Mouse (Mus musculus) heart, adult 2 months (tissue): ENCODE results near the gene Prdm11. TPM values are rescaled to one million over a fixed set of nuclear protein-coding genes. Genes with fewer than 3 reads are reported as not detected.

Experiments
- DNase-seq, 2 experiments: peaks; one replicate each; pipeline ENCODE4 v3.0.0; 2021
- H3K27ac ChIP-seq: fragments of 200-600 bp; 2 replicates; pipeline ENCODE4 v1.8.1; 2022
- H3K27me3 ChIP-seq: fragments of 200-500 bp; 2 replicates; pipeline ENCODE4 v1.6.1; 2012; ENCODE audit warnings: mild to moderate bottlenecking, low read length, inconsistent platforms, mixed read lengths; ENCODE audit not compliant: control insufficient read depth, insufficient read depth
- H3K36me3 ChIP-seq: fragments of 200-500 bp; 2 replicates; pipeline ENCODE4 v1.6.1; 2012; ENCODE audit warnings: low read length, inconsistent platforms; ENCODE audit not compliant: control insufficient read depth, insufficient read depth
- H3K4me1 ChIP-seq: fragments of 200-500 bp; 2 replicates; pipeline ENCODE4 v1.6.1; 2011; ENCODE audit warnings: low read length; ENCODE audit not compliant: control insufficient read depth, insufficient read depth
- H3K4me3 ChIP-seq: fragments of 200-600 bp; 2 replicates; pipeline ENCODE4 v1.8.1; 2022
- H3K79me2 ChIP-seq: fragments of 200-500 bp; replicated peaks from 2 replicates; pipeline ENCODE4 v1.6.1; 2012; ENCODE audit warnings: mild to moderate bottlenecking, inconsistent platforms, low read length, moderate library complexity, mixed read lengths; ENCODE audit not compliant: control insufficient read depth, insufficient read depth
- H3K9ac ChIP-seq: fragments of 200-500 bp; 2 replicates; pipeline ENCODE4 v1.6.1; 2012; ENCODE audit warnings: low read depth, mild to moderate bottlenecking, control low read depth, inconsistent platforms, low read length, mixed read lengths
- CTCF ChIP-seq: fragments of 200-600 bp; IDR thresholded peaks from 2 replicates; pipeline ENCODE4 v1.8.1; 2022; ENCODE audit warnings: antibody characterized with exemption, mild to moderate bottlenecking, moderate library complexity
- EP300 ChIP-seq: fragments of 200-500 bp; IDR thresholded peaks from 2 replicates; pipeline ENCODE4 v1.6.1; 2011; ENCODE audit warnings: low read depth, low read length, control low read depth; ENCODE audit not compliant: insufficient read depth
- POLR2A ChIP-seq: fragments of 200-500 bp; IDR thresholded peaks from 2 replicates; pipeline ENCODE4 v1.6.1; 2011; ENCODE audit warnings: mild to moderate bottlenecking, low read depth, low read length, control low read depth; ENCODE audit not compliant: insufficient read depth
- WGBS: fragments of 180-500 bp; shearing (Covaris S2); methylation state at CpG from one replicate; pipeline ENCODE4 v1.1.7; 2018; 5-methylcytosine and 5-hydroxymethylcytosine counted together
- intact Hi-C: fragments of 180-260 bp; cut with DNase I; formaldehyde crosslinking; loops from one replicate; pipeline ENCODE4 v1.15.1; 2025
- polyA plus RNA-seq: library from polyadenylated mRNA; depleted of rRNA; stranded (reverse); fragments of >200 nt; gene quantifications from 2 replicates; pipeline ENCODE4 v1.2.3, GENCODE M21; 2012
- total RNA-seq, 2 experiments: library from RNA; stranded (reverse); gene quantifications; 2 replicates each; pipeline ENCODE4 v1.2.3; 2021

Prdm11 gene
- total and polyA plus RNA-seq, 3 experiments = 4.4 to 9.5 (median 7.9) TPM

GRCm38 (mm10) chr2:92983273-92983620, 62.7 kb downstream of the Prdm11 start:
- no peak for DNase-seq
- WGBS = 48% methylated on average over 4 of the region's 4 CpGs
- no peaks in the 10 kb centered on the region for H3K36me3 ChIP-seq
- intact Hi-C loops = loop anchor here (10.0 kb wide), 1 partner anchor 212 kb away; no protein-coding TSS in a partner anchor
- no peak overlapping the region for H3K27ac ChIP-seq
- TF ChIP-seq CTCF (no peak), EP300 (no peak), POLR2A (no peak)
- H3K4me1 ChIP-seq = peaks cover 3% of the 10 kb centered on the region; the same call in 1 of the 2 replicates
- no peaks in the 10 kb centered on the region for H3K79me2 ChIP-seq
- H3K9ac ChIP-seq = no peak overlapping the region
- H3K27me3 ChIP-seq = no peaks in the 10 kb centered on the region
- no peak overlapping the region for H3K4me3 ChIP-seq

- H3K4me3 ChIP-seq = no peak overlapping the region
- TF ChIP-seq CTCF = no peak
- TF ChIP-seq POLR2A = no peak
- TF ChIP-seq EP300 = no peak
- no peaks in the 10 kb centered on the region for H3K27me3 ChIP-seq
- H3K9ac ChIP-seq = no peak overlapping the region
- WGBS = 77% methylated on average over 8 of the region's 8 CpGs
- intact Hi-C loops = loop anchor here (10.0 kb wide), 1 partner anchor 212 kb away; no protein-coding TSS in a partner anchor
- no peaks in the 10 kb centered on the region for H3K36me3 ChIP-seq
- peaks cover under 1% of the 10 kb centered on the region; the same call in 1 of the 2 replicates for H3K4me1 ChIP-seq
- DNase-seq = no peak
- no peaks in the 10 kb centered on the region for H3K79me2 ChIP-seq
- no peak overlapping the region for H3K27ac ChIP-seq
Observed at GRCm38 (mm10) chr2:92982591-92983272, 63.2 kb downstream of the Prdm11 start.

- H3K4me3 ChIP-seq = no peak overlapping the region
Observed at GRCm38 (mm10) chr2:92980165-92980564, 65.8 kb downstream of the Prdm11 start.

GRCm38 (mm10) chr2:92975031-92975790, 70.8 kb downstream of the Prdm11 start:
- intact Hi-C loops = no loop called here
- Histone ChIP-seq H3K79me2 (no peaks in the 10 kb centered on the region), H3K4me3 (no peak overlapping the region), H3K9ac (no peak overlapping the region), H3K36me3 (no peaks in the 10 kb centered on the region), H3K27me3 (no peaks in the 10 kb centered on the region), H3K4me1 (no peaks in the 10 kb centered on the region), H3K27ac (no peak overlapping the region)
- TF ChIP-seq CTCF = no peak
- TF ChIP-seq POLR2A = no peak
- TF ChIP-seq EP300 = no peak
- DNase-seq = no peak
- 82% methylated on average over 14 of the region's 14 CpGs for WGBS

More at GRCm38 (mm10) chr2:92980165-92980564, 65.8 kb downstream of the Prdm11 start:
- WGBS = 91% methylated on average over 10 of the region's 10 CpGs
- Histone ChIP-seq H3K4me1 (no peaks in the 10 kb centered on the region), H3K9ac (no peak overlapping the region), H3K36me3 (no peaks in the 10 kb centered on the region), H3K79me2 (no peaks in the 10 kb centered on the region), H3K27me3 (no peaks in the 10 kb centered on the region), H3K27ac (no peak overlapping the region)
- TF ChIP-seq CTCF (no peak), EP300 (no peak), POLR2A (no peak)
- intact Hi-C loops = loop anchor here (10.0 kb wide), 1 partner anchor 215 kb away; no protein-coding TSS in a partner anchor
- no peak for DNase-seq

- Histone ChIP-seq H3K27ac (no peak overlapping the region), H3K4me1 (no peaks in the 10 kb centered on the region), H3K4me3 (no peak overlapping the region), H3K9ac (no peak overlapping the region), H3K79me2 (no peaks in the 10 kb centered on the region), H3K36me3 (no peaks in the 10 kb centered on the region), H3K27me3 (no peaks in the 10 kb centered on the region)
- 97% methylated on average over 20 of the region's 20 CpGs for WGBS
- TF ChIP-seq POLR2A = no peak
- no peak for TF ChIP-seq EP300
- no peak for TF ChIP-seq CTCF
- no peak for DNase-seq
- intact Hi-C loops = no loop called here
Observed at GRCm38 (mm10) chr2:92973646-92974045, 72.3 kb downstream of the Prdm11 start.

GRCm38 (mm10) chr2:92972071-92972470, 73.9 kb downstream of the Prdm11 start:
- Histone ChIP-seq H3K27ac (no peak overlapping the region), H3K4me1 (no peaks in the 10 kb centered on the region), H3K9ac (no peak overlapping the region), H3K79me2 (no peaks in the 10 kb centered on the region), H3K4me3 (no peak overlapping the region), H3K27me3 (no peaks in the 10 kb centered on the region), H3K36me3 (no peaks in the 10 kb centered on the region)
- TF ChIP-seq POLR2A (no peak), EP300 (no peak), CTCF (no peak)
- 93% methylated on average over 17 of the region's 17 CpGs for WGBS
- intact Hi-C loops = no loop called here
- DNase-seq = no peak
